Mouse (Mus musculus) stomach, postnatal 0 days (tissue): ENCODE results near the gene Cnr2.
A peak's percentile ranks its signal among the peaks of the same experiment; 100 is the strongest.

Experiments used
- CTCF ChIP-seq: IDR thresholded peaks from 2 replicates; pipeline ENCODE4 v1.5.1; 2016; ENCODE audit warnings: antibody characterized with exemption, low read depth, mild to moderate bottlenecking, moderate library complexity
- EP300 ChIP-seq: optimal IDR thresholded peaks from 2 replicates; pipeline ENCODE3; 2016; ENCODE audit warnings: antibody characterized with exemption

GRCm38 (mm10) chr4:135877742-135878141, 17.5 kb upstream of the Cnr2 start:
- TF ChIP-seq CTCF (peak; percentile 68), EP300 (no peak)
